Mouse (Mus musculus): ENCODE measurements around the gene D5Ertd579e. TPM values are rescaled to one million over a fixed set of nuclear protein-coding genes. Genes with fewer than 3 reads are reported as not detected.

D5Ertd579e gene
- polyA plus RNA-seq, 1 experiment from 2014 or later = 16.7 TPM

DNA sequence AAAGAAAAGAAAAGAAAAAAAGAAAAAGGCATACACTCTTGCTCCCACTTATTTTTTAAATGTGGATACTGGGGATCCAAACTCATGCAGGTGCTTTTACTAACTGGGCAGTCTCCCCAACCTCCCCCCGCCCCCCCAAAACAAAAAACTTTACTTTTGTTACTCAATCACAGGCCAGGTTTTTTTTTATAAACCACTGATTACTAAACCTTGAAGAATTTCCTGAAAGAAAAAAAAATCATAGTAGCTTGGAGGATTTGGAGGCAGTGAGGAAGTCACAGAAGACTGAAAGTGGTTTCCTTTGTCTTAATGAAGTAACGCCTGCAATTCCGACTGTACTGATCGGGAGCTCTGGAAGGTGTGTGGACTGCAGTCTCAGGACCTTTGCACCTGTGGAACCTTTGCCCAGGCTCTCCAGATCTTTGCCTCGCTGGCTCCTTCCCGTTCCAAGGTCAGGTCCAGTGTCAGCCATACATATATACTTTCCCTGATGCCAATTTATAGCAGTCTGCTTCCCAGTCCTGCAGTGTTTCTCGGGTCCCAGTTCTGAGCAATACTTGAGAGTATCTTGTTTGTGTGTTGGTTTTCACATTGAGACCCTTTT, 2.3 kb upstream of the D5Ertd579e start:
- Histone ChIP-seq H3K9ac (no peak overlapping the region), H3K4me1 (peaks cover 14% of the 10 kb centered on the region), H3K4me2 (no peak overlapping the region), H3K27me3 (peaks cover 47% of the 10 kb centered on the region), H3K9me3 (no peaks in the 10 kb centered on the region), H3K27ac (no peak overlapping the region), H3K36me3 (no peaks in the 10 kb centered on the region), H3K4me3 (no peak overlapping the region)
- WGBS = 54% methylated on average over 7 of the region's 7 CpGs
- ATAC-seq (ENCODE audit: borderline replicate concordance, extremely low read depth, low FRiP score, low TSS enrichment) = no peak

DNA sequence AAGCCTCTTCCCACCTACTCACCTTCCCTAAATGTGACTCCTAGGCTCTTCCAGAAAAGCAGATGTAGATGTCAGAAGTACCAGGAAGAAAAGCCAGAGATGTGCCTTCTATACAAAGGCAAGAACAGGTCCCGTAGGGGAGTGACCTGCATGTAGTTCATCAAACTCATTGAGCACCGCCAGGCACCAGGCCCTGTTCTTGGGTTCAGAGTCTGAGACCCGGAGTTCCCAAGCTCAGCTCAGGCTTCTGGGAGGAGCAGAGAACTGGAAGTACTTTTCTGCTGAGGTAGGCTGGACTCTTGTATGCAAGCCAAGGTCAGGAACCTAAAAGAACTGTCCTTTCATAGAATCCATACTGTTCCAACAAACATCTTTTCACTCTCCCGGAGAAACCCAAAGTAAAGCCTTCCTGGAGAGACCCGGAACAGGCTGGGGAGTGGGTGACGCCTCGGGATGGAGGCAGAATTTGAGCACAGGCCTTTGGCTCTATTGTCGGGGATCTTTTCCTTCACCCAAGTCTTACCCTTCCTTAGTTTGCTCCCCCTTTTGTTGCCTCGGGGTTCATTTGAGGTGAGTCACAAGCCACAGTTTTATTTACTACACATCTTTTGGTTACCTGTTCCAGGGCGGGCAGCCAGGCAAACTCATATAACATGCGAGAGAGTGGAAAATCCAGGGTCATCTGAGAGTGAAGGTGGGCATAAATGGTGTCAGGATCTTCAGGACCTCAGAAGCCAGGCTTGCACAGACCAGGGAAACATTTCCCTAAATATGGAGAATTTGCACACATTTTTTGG, 878 bp upstream of the D5Ertd579e start:
- H3K4me3 ChIP-seq = peak overlapping the region; percentile 80; the same call in 1 of the 2 replicates
- H3K27ac ChIP-seq = no peak overlapping the region
- WGBS = 70% methylated on average over 11 of the region's 11 CpGs
- H3K4me2 ChIP-seq = peak overlapping the region; percentile 96
- ATAC-seq (ENCODE audit: borderline replicate concordance, extremely low read depth, low FRiP score, low TSS enrichment) = no peak
- no peaks in the 10 kb centered on the region for H3K9me3 ChIP-seq
- H3K27me3 ChIP-seq = peaks cover 44% of the 10 kb centered on the region
- H3K4me1 ChIP-seq = peaks cover 14% of the 10 kb centered on the region
- H3K36me3 ChIP-seq = no peaks in the 10 kb centered on the region
- H3K9ac ChIP-seq = no peak overlapping the region

DNA sequence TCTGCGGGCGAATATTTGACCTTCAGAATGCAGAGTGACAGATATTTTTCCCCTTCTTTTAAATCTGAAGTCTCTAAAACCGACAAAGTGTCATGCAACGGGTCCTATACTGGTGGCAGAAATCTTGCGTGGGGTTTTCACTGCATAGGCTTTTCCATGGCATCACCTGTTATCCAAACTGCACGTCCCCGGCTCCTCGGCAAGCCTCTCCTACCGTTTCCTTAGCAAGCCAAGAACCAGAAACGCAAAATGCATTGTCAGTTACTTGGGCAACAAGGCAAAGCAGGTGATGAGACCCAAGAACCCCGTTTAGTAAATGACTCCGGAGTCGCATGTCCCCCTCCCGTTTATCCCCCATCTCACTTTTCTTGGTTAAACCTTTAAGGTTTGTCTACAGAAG, 819 bp downstream of the D5Ertd579e start:
- no peak for ATAC-seq (ENCODE audit: borderline replicate concordance, extremely low read depth, low FRiP score, low TSS enrichment)
- Histone ChIP-seq H3K9me3 (no peaks in the 10 kb centered on the region), H3K9ac (peak overlapping the region; percentile 75), H3K4me2 (peak overlapping the region; percentile 96), H3K27ac (peak overlapping the region; percentile 84), H3K36me3 (no peaks in the 10 kb centered on the region), H3K27me3 (peaks cover 27% of the 10 kb centered on the region), H3K4me1 (peaks cover 14% of the 10 kb centered on the region), H3K4me3 (peak overlapping the region; percentile 80)
- 4% methylated on average over 14 of the region's 14 CpGs for WGBS

DNA sequence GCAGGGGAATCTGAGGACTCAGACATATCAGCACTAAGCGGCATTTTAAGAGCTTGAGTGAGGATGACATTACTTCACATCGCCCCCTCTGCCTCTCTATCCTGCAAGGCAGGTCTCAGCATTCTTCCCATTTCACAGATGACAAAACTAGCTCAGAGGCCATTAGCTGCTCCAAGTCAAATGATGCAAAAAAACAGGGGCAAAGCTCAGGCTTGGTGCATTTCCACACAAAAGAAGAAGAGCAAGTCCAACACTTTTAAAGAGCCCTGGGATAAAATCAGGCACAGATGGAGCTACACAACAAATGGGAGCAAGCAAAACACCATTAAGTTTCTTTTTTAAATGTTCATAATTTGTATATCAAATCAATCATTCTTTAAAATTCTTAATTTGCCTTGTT, 2.2 kb downstream of the D5Ertd579e start:
- H3K36me3 ChIP-seq = no peaks in the 10 kb centered on the region
- WGBS = 80% methylated on average over 2 of the region's 2 CpGs
- H3K4me1 ChIP-seq = peaks cover 14% of the 10 kb centered on the region
- H3K27ac ChIP-seq = no peak overlapping the region
- peaks cover 16% of the 10 kb centered on the region for H3K27me3 ChIP-seq
- H3K9ac ChIP-seq = no peak overlapping the region
- no peak for ATAC-seq (ENCODE audit: borderline replicate concordance, extremely low read depth, low FRiP score, low TSS enrichment)
- no peak overlapping the region for H3K4me2 ChIP-seq
- H3K9me3 ChIP-seq = no peaks in the 10 kb centered on the region
- no peak overlapping the region for H3K4me3 ChIP-seq

- Histone ChIP-seq H3K9me3 (no peaks in the 10 kb centered on the region), H3K9ac (no peak overlapping the region)
- ATAC-seq (ENCODE audit: borderline replicate concordance, extremely low read depth, low FRiP score, low TSS enrichment) = no peak
Observed at GRCm38 (mm10) chr5:36691423-36691822, 4.4 kb downstream of the D5Ertd579e start.

GRCm38 (mm10) chr5:36685170-36685569, 10.7 kb downstream of the D5Ertd579e start:
- H3K27ac ChIP-seq = no peak overlapping the region
- no peaks in the 10 kb centered on the region for H3K27me3 ChIP-seq
- no peaks in the 10 kb centered on the region for H3K9me3 ChIP-seq
- no peak for ATAC-seq (ENCODE audit: borderline replicate concordance, extremely low read depth, low FRiP score, low TSS enrichment)
- WGBS = 74% methylated on average over 4 of the region's 4 CpGs
- H3K4me1 ChIP-seq = peaks cover 8% of the 10 kb centered on the region; the same call in 1 of the 2 replicates
- H3K9ac ChIP-seq = no peak overlapping the region
- H3K36me3 ChIP-seq = no peaks in the 10 kb centered on the region
- H3K4me3 ChIP-seq = no peak overlapping the region
- no peak overlapping the region for H3K4me2 ChIP-seq

More at GRCm38 (mm10) chr5:36691423-36691822, 4.4 kb downstream of the D5Ertd579e start:
- H3K4me1 ChIP-seq = peaks cover 13% of the 10 kb centered on the region
- no peak overlapping the region for H3K4me3 ChIP-seq
- H3K27me3 ChIP-seq = no peaks in the 10 kb centered on the region
- H3K36me3 ChIP-seq = no peaks in the 10 kb centered on the region
- no peak overlapping the region for H3K4me2 ChIP-seq
- WGBS = 50% methylated on average over 1 of the region's 1 CpGs
- H3K27ac ChIP-seq = no peak overlapping the region

- H3K4me1 ChIP-seq = peaks cover 12% of the 10 kb centered on the region; the same call in 1 of the 2 replicates
- no peaks in the 10 kb centered on the region for H3K36me3 ChIP-seq
- no peaks in the 10 kb centered on the region for H3K9me3 ChIP-seq
- H3K27ac ChIP-seq = no peak overlapping the region
- no peak overlapping the region for H3K4me3 ChIP-seq
- no peak for ATAC-seq (ENCODE audit: borderline replicate concordance, extremely low read depth, low FRiP score, low TSS enrichment)
- 88% methylated on average over 1 of the region's 1 CpGs for WGBS
- no peaks in the 10 kb centered on the region for H3K27me3 ChIP-seq
- no peak overlapping the region for H3K4me2 ChIP-seq
- H3K9ac ChIP-seq = no peak overlapping the region
Observed at GRCm38 (mm10) chr5:36683586-36683985, 12.2 kb downstream of the D5Ertd579e start.

DNA sequence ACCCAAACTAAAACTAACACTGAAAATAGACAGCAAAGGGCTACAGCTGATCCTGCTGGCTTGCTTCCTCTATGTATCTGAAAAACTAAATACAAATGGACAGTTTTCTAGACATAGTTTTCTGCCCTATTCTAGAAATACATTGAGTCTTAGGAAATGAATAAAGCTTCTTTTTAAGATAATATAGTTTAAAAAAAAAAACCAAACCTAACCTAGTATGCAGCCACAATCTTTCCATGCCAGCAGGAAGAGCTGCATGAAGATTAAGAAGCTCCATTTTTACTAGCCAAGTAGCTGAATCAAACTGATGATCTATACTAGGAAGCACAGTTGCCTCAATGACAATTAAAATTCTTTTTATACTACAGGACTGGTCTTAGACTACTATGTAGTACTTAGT, 14.6 kb downstream of the D5Ertd579e start:
- H3K36me3 ChIP-seq = no peaks in the 10 kb centered on the region
- H3K27me3 ChIP-seq = no peaks in the 10 kb centered on the region
- H3K9me3 ChIP-seq = no peaks in the 10 kb centered on the region
- ATAC-seq (ENCODE audit: borderline replicate concordance, extremely low read depth, low FRiP score, low TSS enrichment) = no peak
- H3K9ac ChIP-seq = no peak overlapping the region
- no peak overlapping the region for H3K4me2 ChIP-seq
- peaks cover 13% of the 10 kb centered on the region; the same call in 1 of the 2 replicates for H3K4me1 ChIP-seq
- H3K27ac ChIP-seq = 0 out of 2 replicates have a peak overlapping the region, but pooled peaks have one; percentile 29
- H3K4me3 ChIP-seq = no peak overlapping the region

DNA sequence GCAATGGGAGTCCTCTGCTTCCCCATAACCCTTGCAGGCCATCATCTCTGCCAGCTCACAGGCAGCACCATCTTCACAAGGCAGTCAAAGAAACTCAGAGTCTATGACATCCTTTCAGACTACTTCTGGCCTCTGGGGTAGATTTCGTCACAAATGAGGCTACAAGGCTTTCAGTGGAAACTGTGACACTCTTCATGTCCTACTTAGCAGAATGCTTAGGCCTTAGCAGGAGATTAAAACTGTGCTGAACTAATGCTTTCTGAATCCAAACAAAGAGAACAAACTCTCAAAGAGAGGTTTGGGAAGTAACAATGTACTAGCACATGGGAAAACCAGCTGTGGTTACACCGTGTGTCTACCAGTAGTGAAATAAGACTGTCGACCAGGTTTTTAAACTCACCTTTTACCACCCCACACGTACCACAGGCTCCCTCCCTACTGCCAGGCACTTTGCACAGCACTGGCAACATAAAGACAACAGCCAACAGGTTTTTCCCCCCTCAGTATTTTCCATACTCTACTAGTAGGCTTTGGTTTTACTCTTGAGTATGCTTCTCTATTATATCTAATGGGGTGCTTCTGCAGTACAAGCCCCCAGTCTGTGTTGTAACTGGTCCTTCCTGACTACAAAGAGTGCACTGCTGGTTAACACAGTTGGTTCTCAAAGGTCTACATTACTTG, 15.8 kb downstream of the D5Ertd579e start:
- no peak for ATAC-seq (ENCODE audit: borderline replicate concordance, extremely low read depth, low FRiP score, low TSS enrichment)
- Histone ChIP-seq H3K36me3 (no peaks in the 10 kb centered on the region), H3K4me3 (no peak overlapping the region), H3K9ac (no peak overlapping the region), H3K9me3 (no peaks in the 10 kb centered on the region), H3K4me1 (peaks cover 13% of the 10 kb centered on the region; the same call in 1 of the 2 replicates), H3K4me2 (no peak overlapping the region), H3K27ac (peak overlapping the region; percentile 8; the same call in 1 of the 2 replicates), H3K27me3 (no peaks in the 10 kb centered on the region)
- 82% methylated on average over 4 of the region's 4 CpGs for WGBS

DNA sequence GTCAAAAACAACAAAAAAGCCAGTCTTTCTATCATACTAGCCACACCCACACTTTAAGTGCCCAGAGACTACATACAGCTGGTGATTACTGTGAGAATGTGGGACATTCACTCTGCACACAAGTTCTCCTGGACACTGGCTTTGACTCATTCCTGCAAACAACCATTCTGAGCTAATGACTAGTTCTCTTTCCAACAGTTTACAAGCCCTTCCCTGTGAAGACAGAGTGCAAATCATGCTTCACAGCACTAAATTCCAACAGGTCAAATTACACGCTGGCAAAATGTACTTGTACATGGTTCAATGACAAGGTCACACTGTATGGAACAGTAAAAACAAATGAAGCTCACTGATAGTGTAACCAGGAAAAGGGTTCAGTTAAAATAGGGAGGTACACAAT, 17.0 kb downstream of the D5Ertd579e start:
- H3K36me3 ChIP-seq = no peaks in the 10 kb centered on the region
- no peaks in the 10 kb centered on the region for H3K27me3 ChIP-seq
- H3K9ac ChIP-seq = no peak overlapping the region
- peaks cover 13% of the 10 kb centered on the region; the same call in 1 of the 2 replicates for H3K4me1 ChIP-seq
- no peak for ATAC-seq (ENCODE audit: borderline replicate concordance, extremely low read depth, low FRiP score, low TSS enrichment)
- no peaks in the 10 kb centered on the region for H3K9me3 ChIP-seq
- H3K4me3 ChIP-seq = no peak overlapping the region
- WGBS = 10% methylated on average over 1 of the region's 1 CpGs
- no peak overlapping the region for H3K4me2 ChIP-seq
- no peak overlapping the region for H3K27ac ChIP-seq

GRCm38 (mm10) chr5:36677907-36678306, 17.9 kb downstream of the D5Ertd579e start:
- Histone ChIP-seq H3K27me3 (no peaks in the 10 kb centered on the region), H3K4me2 (no peak overlapping the region), H3K9ac (no peak overlapping the region), H3K9me3 (no peaks in the 10 kb centered on the region), H3K27ac (no peak overlapping the region), H3K4me3 (no peak overlapping the region), H3K36me3 (no peaks in the 10 kb centered on the region), H3K4me1 (peaks cover 13% of the 10 kb centered on the region; the same call in 1 of the 2 replicates)
- WGBS = 86% methylated on average over 5 of the region's 5 CpGs
- ATAC-seq (ENCODE audit: borderline replicate concordance, extremely low read depth, low FRiP score, low TSS enrichment) = no peak

DNA sequence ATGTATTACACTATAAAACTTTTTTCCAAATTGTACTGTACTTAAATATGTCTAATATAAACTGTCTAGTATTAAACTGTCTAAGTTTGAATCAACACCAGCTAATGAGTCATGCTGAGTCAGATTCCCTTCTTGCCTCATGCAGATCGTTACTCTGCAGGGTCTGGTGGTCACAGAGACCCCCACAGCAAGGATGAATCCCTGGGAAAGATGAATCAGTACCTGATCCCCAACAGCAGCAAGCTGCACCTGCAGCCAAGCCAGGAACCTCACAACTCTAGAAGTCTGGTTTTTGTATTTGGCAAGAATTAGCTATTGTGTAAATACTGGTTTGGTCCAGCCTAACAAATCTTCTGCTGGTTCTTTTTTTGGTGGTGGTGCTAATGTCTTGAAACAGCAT, 20.4 kb downstream of the D5Ertd579e start:
- Histone ChIP-seq H3K36me3 (peaks cover 11% of the 10 kb centered on the region), H3K9me3 (no peaks in the 10 kb centered on the region), H3K4me1 (peaks cover 5% of the 10 kb centered on the region; the same call in 1 of the 2 replicates), H3K27me3 (no peaks in the 10 kb centered on the region), H3K4me3 (no peak overlapping the region), H3K27ac (no peak overlapping the region), H3K4me2 (no peak overlapping the region), H3K9ac (no peak overlapping the region)
- no peak for ATAC-seq (ENCODE audit: borderline replicate concordance, extremely low read depth, low FRiP score, low TSS enrichment)
- WGBS = 36% methylated on average over 1 of the region's 1 CpGs

Measured in lung, embryonic 15.5 days (tissue).